Mouse (Mus musculus) fibroblast of lung, adult 2 months (primary cell): ENCODE measurements around the gene Ppcs.

Experiments used
- DNase-seq: peaks from one replicate; pipeline ENCODE4 v3.0.0-alpha.2; 2011; ENCODE audit warnings: low read depth

Ppcs gene

GRCm38 (mm10) chr4:119417270-119417669, 5.0 kb downstream of the Ppcs start:
- no peak for DNase-seq

DNA sequence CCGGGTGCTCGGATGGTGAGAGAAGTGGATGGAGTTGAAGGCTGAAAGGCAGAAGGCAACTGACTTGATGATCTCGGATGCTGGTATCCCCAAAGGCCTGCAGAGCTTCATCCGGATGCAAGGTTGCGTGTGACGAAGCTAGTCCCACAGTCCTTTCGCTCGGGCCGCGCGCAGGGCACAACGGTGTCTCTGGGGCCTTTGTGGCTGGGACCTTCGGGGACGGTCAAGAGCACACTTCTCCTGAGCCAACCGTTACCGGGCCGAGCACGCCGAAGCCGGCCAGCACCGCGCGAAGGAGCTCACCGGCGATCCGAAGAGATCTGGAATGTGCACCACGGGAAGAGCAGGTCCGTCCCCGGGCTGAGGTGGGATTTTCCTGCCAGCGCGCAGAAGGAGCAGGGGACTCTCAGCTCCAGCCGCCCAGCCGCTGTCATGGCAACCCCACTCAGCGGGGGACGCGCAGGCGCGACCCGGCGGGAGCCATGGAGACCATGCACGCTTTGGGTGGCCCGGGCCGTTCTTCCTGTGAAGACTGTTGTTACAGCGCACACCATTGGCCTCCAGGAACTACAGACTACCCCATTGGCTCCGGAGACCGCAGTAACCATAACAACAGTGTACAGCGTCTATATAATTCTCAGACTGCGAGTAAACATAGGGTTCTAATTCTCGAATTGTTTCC, 7.0 kb downstream of the Ppcs start, which contains the start of gene Ccdc30:
Gene Ccdc30, minus strand, starts transcription at position 450 of the 682 bp plus-strand sequence.
- peak; percentile 74 for DNase-seq

- no peak for DNase-seq
These were observed 9.4 kb downstream of the Ppcs start for GRCm38 (mm10) chr4:119412791-119413190.

- DNase-seq = no peak
These were observed 10.2 kb downstream of the Ppcs start for GRCm38 (mm10) chr4:119411877-119412650.

DNA sequence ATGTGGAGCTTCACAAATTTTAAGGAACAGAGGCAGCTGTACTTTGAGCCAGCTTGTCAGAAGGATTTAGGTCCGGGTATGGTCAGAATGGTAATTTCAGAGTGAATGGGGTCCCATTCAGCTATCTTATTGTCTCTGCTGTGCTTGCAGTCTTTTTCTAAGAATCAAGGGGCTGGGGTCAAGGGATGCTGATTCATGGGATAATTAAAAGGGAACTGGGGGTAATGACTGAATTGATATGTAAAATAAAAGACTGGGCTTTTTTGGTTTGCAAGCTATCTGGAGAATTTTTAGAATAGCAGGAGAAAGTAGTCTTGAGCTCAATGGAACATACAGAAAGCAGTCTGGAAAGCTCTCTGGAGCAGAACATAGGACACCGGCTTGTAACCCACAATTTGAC, 18.8 kb downstream of the Ppcs start:
- no peak for DNase-seq

- no peak for DNase-seq
These were observed 21.3 kb downstream of the Ppcs start for GRCm38 (mm10) chr4:119400896-119401295.

DNA sequence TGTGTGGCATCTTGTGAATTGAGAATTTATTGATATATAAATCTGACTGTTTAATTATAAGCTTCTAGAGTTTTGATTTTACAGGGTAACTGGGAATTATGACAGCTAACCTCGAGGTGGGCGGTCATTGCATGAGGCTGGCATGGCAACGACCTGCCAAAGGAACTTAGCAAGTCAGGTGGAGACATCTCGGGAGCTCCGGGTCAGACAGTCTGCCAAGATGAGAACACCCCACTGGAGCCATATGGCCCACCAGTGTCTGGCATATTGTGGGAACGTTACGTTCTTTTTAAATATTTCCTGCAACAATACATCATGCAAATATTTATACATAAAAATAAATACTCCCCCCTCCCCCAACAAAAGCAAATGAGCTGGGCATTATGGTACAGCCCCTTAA, 23.5 kb downstream of the Ppcs start:
- no peak for DNase-seq

DNA sequence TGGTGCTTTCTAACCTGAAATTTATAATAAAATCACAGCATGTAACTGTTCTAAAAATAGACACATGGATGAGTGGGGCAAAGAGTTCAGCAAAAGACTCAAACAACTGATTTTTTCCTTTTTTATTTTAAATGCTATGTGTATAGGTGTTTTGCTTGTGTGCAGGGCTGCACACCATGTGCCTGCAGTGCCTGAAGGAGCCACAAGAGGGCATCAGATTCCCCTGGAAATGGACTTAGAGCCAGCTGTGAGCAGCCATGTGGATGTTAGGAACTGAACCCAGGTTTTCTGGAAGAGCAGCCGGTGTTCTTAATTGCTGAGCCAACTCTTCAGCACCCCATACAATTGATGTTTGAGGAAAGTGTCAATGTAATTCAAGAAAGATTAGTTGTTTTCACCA, 31.9 kb downstream of the Ppcs start:
- no peak for DNase-seq

DNA sequence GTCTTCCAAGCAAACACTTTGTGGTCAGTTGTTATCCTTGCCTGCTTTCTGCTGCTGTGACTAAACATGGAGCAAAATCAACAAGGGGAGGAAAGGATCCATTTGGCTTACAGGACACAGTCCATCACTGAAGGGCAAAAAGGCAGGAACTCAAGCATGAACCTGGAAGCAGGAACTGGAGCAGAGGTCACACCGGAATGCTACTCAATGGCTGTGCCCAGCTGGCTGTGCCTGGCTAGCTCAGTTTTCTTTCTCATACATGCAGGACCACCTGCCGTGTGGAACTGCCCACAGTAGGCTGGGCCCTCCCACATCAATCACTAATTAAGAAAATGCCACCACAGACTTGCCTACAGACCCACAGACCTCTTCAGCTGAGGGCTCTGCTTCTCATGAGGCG, 33.0 kb downstream of the Ppcs start:
- no peak for DNase-seq

GRCm38 (mm10) chr4:119381471-119382190, 40.6 kb downstream of the Ppcs start:
- DNase-seq = no peak

GRCm38 (mm10) chr4:119369460-119369859, 52.8 kb downstream of the Ppcs start:
- DNase-seq = no peak
